Comparison of ENCODE assay signal across 11 mouse cellular contexts in genomic region chr2:146685854-146686507, GRCm38 (mm10).
DNase-seq lines count a peak whose midpoint lies in the region.
"Had no signal": no experiment of that assay in that cellular context is flagged by ENCODE, and none has a peak within 500 bp of the region (broad histone marks: within the 10 kb centered on the region; RNA-seq: fewer than 3 reads in every experiment).

No protein-coding gene starts in this region.

- DNase-seq in cerebellum, adult 9-11 months = peak; percentile 5
- no peak for DNase-seq in cerebellum, adult 9-10 months
- peak; percentile 3 for DNase-seq in layer of hippocampus, adult 9-11 months
- DNase-seq in layer of hippocampus, postnatal 25 days (ENCODE audit: extremely low spot score in 1 of 2, low spot score in 1 of 2) = no peak
- peak; percentile 1 to 3 for DNase-seq in urinary bladder, postnatal 36 days (ENCODE audit: low spot score in 2 of 2)
- DNase-seq in urinary bladder, postnatal 25 days (ENCODE audit: low spot score) = no peak
- DNase-seq in embryo, embryonic 10.5 days (ENCODE audit: low spot score) = no peak
- DNase-seq in thymus, postnatal 0 days (ENCODE audit: low spot score) = no peak
- DNase-seq: B cell, adult 2 months; heart, adult 11 months; kidney, adult 2 months had no signal

Comparison
In these comparisons a context has a peak if more than half of its experiments do, and no peak if none do; other contexts are left out.
1. DNase-seq: peak in cerebellum, adult 9-11 months (single experiment), layer of hippocampus, adult 9-11 months (single experiment) and urinary bladder, postnatal 36 days (2 of 2); none in cerebellum, adult 9-10 months (single experiment), layer of hippocampus, postnatal 25 days (0 of 2), urinary bladder, postnatal 25 days (single experiment), embryo, embryonic 10.5 days (single experiment) and thymus, postnatal 0 days (single experiment).